Mouse (Mus musculus): ENCODE measurements around the gene Gpr179.
A peak's percentile ranks its signal among the peaks of the same experiment; 100 is the strongest.
"Not testable (repeated sequence)": the region's sequence is repeated elsewhere in the genome, so short reads cannot be mapped to it uniquely, and the experiment has no call there.

The Gpr179 gene

GRCm38 (mm10) chr11:97321894-97322600 is 29.8 kb downstream of the Gpr179 start:
- not testable (repeated sequence) for DNase-seq (ENCODE audit: low read depth, low spot score)

- DNase-seq (ENCODE audit: low read depth, low spot score) = no peak
Observed at GRCm38 (mm10) chr11:97321197-97321596, 30.7 kb downstream of the Gpr179 start.

GRCm38 (mm10) chr11:97315504-97316503 is 36.1 kb downstream of the Gpr179 start, which contains the start of gene Mrpl45:
Gene Mrpl45, plus strand, starts transcription at chr11:97315716.
- peak; percentile 100 for DNase-seq (ENCODE audit: low read depth, low spot score)

- no peak for DNase-seq (ENCODE audit: low read depth, low spot score)
Observed at GRCm38 (mm10) chr11:97314751-97315503, 37.0 kb downstream of the Gpr179 start.

- DNase-seq (ENCODE audit: low read depth, low spot score) = no peak
Observed at GRCm38 (mm10) chr11:97314110-97314509, 37.8 kb downstream of the Gpr179 start.

- not testable (repeated sequence) for DNase-seq (ENCODE audit: low read depth, low spot score)
Observed at GRCm38 (mm10) chr11:97312871-97313270, 39.0 kb downstream of the Gpr179 start.

- peak; percentile 75 for DNase-seq (ENCODE audit: low read depth, low spot score)
Observed at GRCm38 (mm10) chr11:97310895-97311631, 40.8 kb downstream of the Gpr179 start.

GRCm38 (mm10) chr11:97309911-97310571 is 41.8 kb downstream of the Gpr179 start:
- peak; percentile 71 for DNase-seq (ENCODE audit: low read depth, low spot score)

GRCm38 (mm10) chr11:97309451-97309836 is 42.4 kb downstream of the Gpr179 start:
- DNase-seq (ENCODE audit: low read depth, low spot score) = no peak

GRCm38 (mm10) chr11:97308806-97309450 is 42.9 kb downstream of the Gpr179 start:
- DNase-seq (ENCODE audit: low read depth, low spot score) = no peak

- DNase-seq (ENCODE audit: low read depth, low spot score) = no peak
Observed at GRCm38 (mm10) chr11:97307294-97308069, 44.4 kb downstream of the Gpr179 start.

GRCm38 (mm10) chr11:97304631-97305030 is 47.2 kb downstream of the Gpr179 start:
- no peak for DNase-seq (ENCODE audit: low read depth, low spot score)

- no peak for DNase-seq (ENCODE audit: low read depth, low spot score)
Observed at GRCm38 (mm10) chr11:97302231-97302781, 49.6 kb downstream of the Gpr179 start.

- no peak for DNase-seq (ENCODE audit: low read depth, low spot score)
Observed at GRCm38 (mm10) chr11:97301406-97301805, 50.5 kb downstream of the Gpr179 start.

GRCm38 (mm10) chr11:97299939-97300338 is 51.9 kb downstream of the Gpr179 start:
- no peak for DNase-seq (ENCODE audit: low read depth, low spot score)

- DNase-seq (ENCODE audit: low read depth, low spot score) = no peak
Observed at GRCm38 (mm10) chr11:97296542-97296941, 55.3 kb downstream of the Gpr179 start.

- no peak for DNase-seq (ENCODE audit: low read depth, low spot score)
Observed at GRCm38 (mm10) chr11:97292731-97293130, 59.1 kb downstream of the Gpr179 start.

- DNase-seq (ENCODE audit: low read depth, low spot score) = no peak
Observed at GRCm38 (mm10) chr11:97289276-97290230, 62.3 kb downstream of the Gpr179 start.
